Mouse (Mus musculus): ENCODE measurements around the gene Zranb1.

Gene Zranb1

GRCm38 (mm10) chr7:132930850-132931559, at the start of gene Zranb1:
Gene Zranb1, plus strand, starts transcription at chr7:132931142.
- DNase-seq = peak; percentile 99

GRCm38 (mm10) chr7:132882343-132882742, 48.6 kb upstream of the Zranb1 start:
- no peak for DNase-seq

- DNase-seq = peak; percentile 51 to 57
Observed at GRCm38 (mm10) chr7:132884031-132884430, 46.9 kb upstream of the Zranb1 start.

- DNase-seq = no peak
Observed at GRCm38 (mm10) chr7:132887019-132887804, 43.7 kb upstream of the Zranb1 start.

GRCm38 (mm10) chr7:132888052-132888451, 42.9 kb upstream of the Zranb1 start:
- no peak for DNase-seq

GRCm38 (mm10) chr7:132888518-132889249, 42.3 kb upstream of the Zranb1 start:
- no peak for DNase-seq

GRCm38 (mm10) chr7:132889691-132890090, 41.3 kb upstream of the Zranb1 start:
- no peak for DNase-seq

- peak in 1 of 2 experiments; percentile 20 for DNase-seq
Observed at GRCm38 (mm10) chr7:132890201-132890600, 40.7 kb upstream of the Zranb1 start.

GRCm38 (mm10) chr7:132891561-132892310, 39.2 kb upstream of the Zranb1 start:
- peak; percentile 88 to 90 for DNase-seq

- peak; percentile 86 to 92 for DNase-seq
Observed at GRCm38 (mm10) chr7:132892311-132892661, 38.7 kb upstream of the Zranb1 start.

GRCm38 (mm10) chr7:132892806-132893205, 38.1 kb upstream of the Zranb1 start:
- no peak for DNase-seq

GRCm38 (mm10) chr7:132893336-132893735, 37.6 kb upstream of the Zranb1 start:
- no peak for DNase-seq

GRCm38 (mm10) chr7:132894841-132895555, 35.9 kb upstream of the Zranb1 start:
- peak; percentile 75 for DNase-seq

GRCm38 (mm10) chr7:132896206-132896815, 34.6 kb upstream of the Zranb1 start:
- peak; percentile 45 to 54 for DNase-seq

GRCm38 (mm10) chr7:132897258-132897657, 33.7 kb upstream of the Zranb1 start:
- peak in 1 of 2 experiments; percentile 15 for DNase-seq

GRCm38 (mm10) chr7:132898234-132898633, 32.7 kb upstream of the Zranb1 start:
- peak in 1 of 2 experiments; percentile 50 for DNase-seq

- DNase-seq = no peak
Observed at GRCm38 (mm10) chr7:132900826-132901531, 30.0 kb upstream of the Zranb1 start.

- DNase-seq = no peak
Observed at GRCm38 (mm10) chr7:132903796-132904195, 27.1 kb upstream of the Zranb1 start.

GRCm38 (mm10) chr7:132921971-132922370, 9.0 kb upstream of the Zranb1 start:
- no peak for DNase-seq

- no peak for DNase-seq
Observed at GRCm38 (mm10) chr7:132925227-132925626, 5.7 kb upstream of the Zranb1 start.

GRCm38 (mm10) chr7:132927201-132927600, 3.7 kb upstream of the Zranb1 start:
- DNase-seq = no peak

All from cerebellum, postnatal 14 days (tissue).